ENCODE assay signal across 13 mouse cellular contexts in the genomic region with DNA sequence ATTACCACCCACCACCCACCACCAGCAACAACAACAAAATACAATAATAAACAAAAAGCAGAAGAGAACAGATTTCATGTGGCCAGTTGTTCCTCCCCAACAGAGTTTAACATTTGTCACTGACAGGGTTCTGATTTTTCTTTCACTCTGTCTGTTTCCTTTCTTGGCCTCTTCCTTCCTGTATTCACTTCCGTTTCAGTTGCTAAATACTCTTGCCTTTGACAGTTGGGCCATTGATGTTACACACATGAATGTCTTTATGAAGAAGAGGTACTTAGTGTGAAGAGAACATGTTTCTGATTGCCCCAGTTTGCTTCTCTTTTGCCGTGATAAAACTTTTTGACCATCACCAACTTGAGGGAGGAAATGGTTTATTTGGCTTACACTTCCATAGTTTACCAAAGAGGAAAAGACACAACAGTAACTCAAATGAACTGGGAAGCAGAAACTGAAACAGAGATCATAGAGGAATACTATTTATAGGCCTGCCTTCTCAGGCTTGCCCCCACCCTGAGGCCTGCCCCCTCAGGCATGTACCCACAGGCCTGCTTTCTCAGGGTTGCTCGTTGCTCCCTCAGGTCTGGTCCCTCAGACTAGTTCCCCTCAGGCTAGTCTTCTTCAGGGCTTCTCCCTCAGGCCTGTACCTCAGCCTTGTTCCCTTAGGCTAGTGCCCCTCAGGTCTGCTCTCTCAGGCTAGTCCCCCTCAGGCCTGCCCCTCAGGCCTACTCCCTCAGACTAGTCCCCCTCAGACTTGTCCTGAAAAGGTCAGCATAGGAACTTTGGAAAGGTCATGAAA. TPM values are rescaled to one million over a fixed set of nuclear protein-coding genes. Genes with fewer than 3 reads are reported as not detected.
DNase-seq lines count a peak whose midpoint lies in the region; ATAC-seq lines count a peak whose summit lies in the region.
"Had no signal": no experiment of that assay in that cellular context is flagged by ENCODE, and none has a peak within 500 bp of the region (broad histone marks: within the 10 kb centered on the region; RNA-seq: fewer than 3 reads in every experiment).

No protein-coding gene starts in this region.

- 86% methylated on average over 3 of the region's 3 CpGs for WGBS in limb, embryonic 11.5 days
- 82% methylated on average over 3 of the region's 3 CpGs for WGBS in limb, embryonic 10.5 days
- WGBS in macrophage (ENCODE audit: missing documents), result 0% methylated on average over 3 of the region's 3 CpGs

- no peak overlapping the region for H3K9ac ChIP-seq in limb, embryonic 11.5 days (ENCODE audit: low read length)
- H3K9ac ChIP-seq: embryonic facial prominence, embryonic 15.5 days; hindbrain, embryonic 12.5 days; liver, embryonic 14.5 days had no signal

- no peak overlapping the region for H3K4me2 ChIP-seq in limb, embryonic 11.5 days (ENCODE audit: low read depth, severe bottlenecking)
- H3K4me2 ChIP-seq: embryonic facial prominence, embryonic 15.5 days; hindbrain, embryonic 12.5 days had no signal

- ATAC-seq in limb, embryonic 11.5 days (ENCODE audit: insufficient number of reproducible peaks, low FRiP score, low TSS enrichment, low read depth), result 0 out of 2 replicates have a peak, but pooled peaks have one; percentile 51

- H3K79me2 ChIP-seq in macrophage (ENCODE audit: inconsistent target), result no peaks in the 10 kb centered on the region

- no peaks in the 10 kb centered on the region for H3K27me3 ChIP-seq in limb, embryonic 11.5 days (ENCODE audit: control insufficient read depth, insufficient read depth, low read length)
- H3K27me3 ChIP-seq in limb, embryonic 10.5 days (ENCODE audit: low read depth, poor library complexity, severe bottlenecking), result no peaks in the 10 kb centered on the region
- H3K27me3 ChIP-seq: embryonic facial prominence, embryonic 15.5 days; hindbrain, embryonic 12.5 days had no signal

- H3K4me3 ChIP-seq in limb, embryonic 11.5 days (ENCODE audit: low read depth, low read length), result no peak overlapping the region
- no peak overlapping the region for H3K4me3 ChIP-seq in limb, embryonic 10.5 days
- H3K4me3 ChIP-seq in macrophage (ENCODE audit: inconsistent target), result no peak overlapping the region
- H3K4me3 ChIP-seq: embryonic facial prominence, embryonic 15.5 days; hindbrain, embryonic 12.5 days had no signal

- H3K27ac ChIP-seq in limb, embryonic 11.5 days (replicated peaks; ENCODE audit: low read depth, low read length), result no peak overlapping the region
- H3K27ac ChIP-seq in limb, embryonic 10.5 days, result no peak overlapping the region
- H3K27ac ChIP-seq in macrophage, result peak overlapping the region; percentile 93
- H3K27ac ChIP-seq: embryonic facial prominence, embryonic 15.5 days; hindbrain, embryonic 12.5 days; liver, embryonic 14.5 days had no signal

- no peak for DNase-seq in limb, embryonic 11.5 days (ENCODE audit: low spot score)
- no peak for DNase-seq in limb, embryonic 10.5 days (ENCODE audit: low spot score)
- DNase-seq in A20 (ENCODE audit: low read depth, low spot score), result peak; percentile 76
- DNase-seq in T-cell, adult 2 months (ENCODE audit: low spot score), result peak; percentile 50
- DNase-seq in adipocyte (ENCODE audit: low spot score), result no peak
- DNase-seq in right cerebral cortex, postnatal 36 days (ENCODE audit: low spot score in 2 of 2), result no peak
- DNase-seq in cerebellum, postnatal 10 days, result no peak
- DNase-seq: cerebellum, adult 2 months had no signal

- H3K36me3 ChIP-seq in limb, embryonic 11.5 days (ENCODE audit: control insufficient read depth, insufficient read depth, low read length), result no peaks in the 10 kb centered on the region
- no peaks in the 10 kb centered on the region for H3K36me3 ChIP-seq in limb, embryonic 10.5 days
- no peaks in the 10 kb centered on the region for H3K36me3 ChIP-seq in macrophage (ENCODE audit: inconsistent target)
- H3K36me3 ChIP-seq: embryonic facial prominence, embryonic 15.5 days; G1E; hindbrain, embryonic 12.5 days had no signal

- H3K4me1 ChIP-seq in limb, embryonic 11.5 days (ENCODE audit: control insufficient read depth, insufficient read depth, low read length), result no peaks in the 10 kb centered on the region
- H3K4me1 ChIP-seq in limb, embryonic 10.5 days, result no peaks in the 10 kb centered on the region
- H3K4me1 ChIP-seq: embryonic facial prominence, embryonic 15.5 days; hindbrain, embryonic 12.5 days had no signal

- H3K9me3 ChIP-seq in limb, embryonic 11.5 days (ENCODE audit: control insufficient read depth, low read length), result no peaks in the 10 kb centered on the region
- no peaks in the 10 kb centered on the region for H3K9me3 ChIP-seq in limb, embryonic 10.5 days (replicated peaks)
- H3K9me3 ChIP-seq: embryonic facial prominence, embryonic 15.5 days; G1E; hindbrain, embryonic 12.5 days had no signal

RNA-seq across cellular contexts. Expression of gene Tmem243, which starts 13.3 kb away (rescaled TPM):
- polyA plus RNA-seq in limb, embryonic 11.5 days (2014; fragmentation: Nextera tagmentation; extraction: Ambion mirVana), result 20.9 and 24.2 TPM in 2 replicates
- polyA plus RNA-seq in limb, embryonic 10.5 days (2016; fragmentation: Nextera tagmentation; extraction: Ambion mirVana), result 20.9 and 23.7 TPM in 2 replicates
- 10 to 100 TPM in 24 of 26 experiments, 1 to 10 TPM in 2; 4.2 to 56.7 (median 17.9) TPM for total RNA-seq in macrophage (2018; cell fraction: chromatin; rRNA removed)
- total RNA-seq in macrophage (2018; cell fraction: cytosol; rRNA removed), result 10 to 100 TPM; 21.0 to 76.2 (median 34.7) TPM
- 10 to 100 TPM; 23.3 to 88.5 (median 39.2) TPM for total RNA-seq in macrophage (2018; cell fraction: nucleus; rRNA removed)
- 31.1 to 44.4 TPM (median 36.5 TPM) in 3 replicates for polyA plus RNA-seq in macrophage (2018)

Comparison
In these comparisons a context has a peak if more than half of its experiments do, and no peak if none do; other contexts are left out.
1. DNase-seq: peak in A20 (single experiment) and T-cell, adult 2 months (single experiment); none in limb, embryonic 11.5 days (single experiment), limb, embryonic 10.5 days (single experiment), adipocyte (single experiment), right cerebral cortex, postnatal 36 days (0 of 2) and cerebellum, postnatal 10 days (0 of 2).